Mouse (Mus musculus): ENCODE measurements around the gene Traf4. TPM values are rescaled to one million over a fixed set of nuclear protein-coding genes. Genes with fewer than 3 reads are reported as not detected.

The Traf4 gene
- polyA plus RNA-seq, 3 experiments from 2014 or later: 3.5 to 6.8 (median 3.6) TPM

DNA sequence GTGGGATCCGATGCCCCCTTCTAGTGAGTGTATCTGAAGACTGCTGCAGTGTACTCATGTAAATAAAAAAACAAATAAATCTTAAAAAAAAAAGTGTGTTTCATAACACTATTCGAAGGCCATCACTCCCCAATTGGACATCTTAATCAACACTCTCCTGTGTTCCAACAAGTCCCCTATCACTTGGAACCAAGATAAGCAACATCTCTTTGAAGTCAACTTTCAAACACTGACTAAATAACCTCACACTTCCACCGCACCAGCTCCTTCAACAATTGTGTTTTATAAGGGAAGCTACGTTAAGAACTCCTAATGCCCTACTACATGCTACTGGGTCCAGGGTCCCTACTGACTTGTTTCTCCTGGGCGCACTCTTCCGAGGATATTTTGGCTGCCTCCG lies 17.1 kb upstream of the Traf4 start:
- no peak for ATAC-seq

DNA sequence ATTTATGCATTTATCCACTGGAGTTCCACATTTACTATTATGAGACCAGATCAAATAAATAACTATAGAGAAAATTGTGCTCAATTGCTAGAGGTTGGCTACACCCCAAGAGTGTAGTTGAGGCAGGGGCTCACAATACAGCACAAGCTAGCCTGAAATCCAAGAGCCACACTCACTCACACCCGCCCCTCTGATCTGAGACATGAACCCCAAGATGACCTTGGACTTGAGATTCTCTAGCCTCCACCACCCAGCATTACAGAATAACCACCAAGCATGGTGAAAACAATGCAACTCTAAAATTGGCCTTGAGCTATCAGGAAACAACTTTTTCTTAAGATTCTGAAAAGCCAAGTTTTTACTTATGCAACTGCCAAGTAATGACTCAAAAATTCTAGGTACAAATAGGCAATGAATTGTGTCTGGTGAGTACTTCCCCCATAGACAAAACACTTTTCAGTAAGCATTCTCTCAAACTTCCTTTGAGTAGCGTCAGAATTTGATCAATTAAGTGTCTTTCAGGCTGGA lies 16.5 kb upstream of the Traf4 start:
- no peak for ATAC-seq

DNA sequence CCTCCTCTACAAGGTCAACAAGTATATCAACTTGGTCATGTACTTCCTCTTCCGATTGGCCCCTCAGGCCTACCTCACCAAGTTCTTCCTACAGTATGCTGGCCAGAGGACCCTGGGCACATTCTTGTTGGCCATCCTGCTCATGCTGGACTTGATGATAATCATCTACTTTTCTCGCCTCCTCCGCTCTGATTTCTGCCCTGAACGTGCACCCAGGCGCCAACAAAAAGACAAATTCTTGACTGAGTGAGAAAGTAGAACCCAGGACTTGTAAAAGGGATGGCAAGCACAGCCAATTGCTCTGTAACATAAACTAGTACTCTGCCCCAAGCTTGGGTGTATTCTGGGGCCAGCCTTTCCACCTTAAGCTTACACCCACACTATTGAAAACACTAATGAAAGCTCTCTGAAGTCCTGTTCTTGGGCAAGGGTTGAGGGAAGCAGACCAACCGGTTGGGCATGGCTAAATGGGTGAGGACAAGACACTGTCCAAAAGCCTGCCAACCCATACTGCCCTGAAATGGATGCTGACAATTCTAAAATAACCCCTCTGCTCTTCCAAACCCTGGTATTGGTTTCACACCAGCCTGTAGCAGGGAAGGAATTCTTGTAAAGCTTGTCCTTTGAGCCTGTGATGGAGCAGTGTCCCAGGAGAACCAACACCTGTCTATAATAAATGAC lies 14.8 kb upstream of the Traf4 start:
- no peak for ATAC-seq

DNA sequence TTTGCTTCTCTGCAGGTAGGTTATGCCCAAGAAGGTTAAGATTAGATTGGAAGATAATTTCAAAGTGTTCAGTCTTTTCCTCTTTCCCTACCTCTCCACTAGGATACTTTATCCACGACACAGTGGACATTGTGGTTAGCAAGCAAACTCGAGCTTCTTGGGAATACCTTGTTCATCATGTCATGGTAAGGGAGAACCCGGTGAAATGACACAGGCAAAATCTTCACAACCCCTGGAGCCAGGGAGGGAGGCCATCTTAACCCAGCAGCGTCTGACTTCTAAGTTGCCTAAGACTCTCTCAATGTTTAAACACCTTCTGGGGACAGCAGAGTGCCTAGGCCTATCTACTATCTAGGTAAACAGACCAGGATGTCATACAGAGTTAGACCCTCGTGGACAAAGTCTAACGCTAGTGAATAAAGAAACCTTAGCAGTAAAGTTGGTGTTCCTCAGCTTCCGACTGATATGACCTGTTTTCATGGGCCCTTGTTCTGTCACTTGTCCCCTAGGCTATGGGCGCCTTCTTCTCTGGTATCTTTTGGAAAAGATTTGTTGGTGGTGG lies 14.1 kb upstream of the Traf4 start:
- no peak for ATAC-seq

DNA sequence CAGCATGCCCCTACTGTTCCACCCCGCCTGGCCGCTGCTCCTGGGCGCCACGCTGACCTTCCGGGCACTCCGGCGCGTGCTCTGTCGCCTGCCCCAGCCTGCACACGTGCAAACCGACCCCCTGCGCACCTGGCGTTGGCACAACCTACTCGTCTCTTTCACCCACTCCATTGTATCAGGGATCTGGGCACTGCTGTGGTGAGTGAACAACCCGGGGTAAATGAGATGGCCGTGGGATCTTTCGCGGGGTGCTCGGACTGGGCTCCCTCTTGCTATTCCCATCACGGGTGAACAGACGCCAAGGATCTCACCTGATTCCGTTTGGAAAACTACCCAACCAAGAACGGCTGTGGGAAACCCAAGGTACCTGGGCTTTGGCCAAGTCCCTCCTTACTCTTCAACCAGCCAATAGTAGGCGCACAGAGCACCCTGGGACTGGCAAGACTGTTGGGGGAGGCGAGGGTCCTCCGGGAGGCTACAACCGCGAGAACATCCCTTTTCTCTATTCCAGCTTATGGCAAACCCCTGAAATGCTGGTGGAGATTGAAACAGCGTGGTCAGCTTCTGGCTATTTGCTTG lies 13.6 kb upstream of the Traf4 start:
- ATAC-seq: no peak

DNA sequence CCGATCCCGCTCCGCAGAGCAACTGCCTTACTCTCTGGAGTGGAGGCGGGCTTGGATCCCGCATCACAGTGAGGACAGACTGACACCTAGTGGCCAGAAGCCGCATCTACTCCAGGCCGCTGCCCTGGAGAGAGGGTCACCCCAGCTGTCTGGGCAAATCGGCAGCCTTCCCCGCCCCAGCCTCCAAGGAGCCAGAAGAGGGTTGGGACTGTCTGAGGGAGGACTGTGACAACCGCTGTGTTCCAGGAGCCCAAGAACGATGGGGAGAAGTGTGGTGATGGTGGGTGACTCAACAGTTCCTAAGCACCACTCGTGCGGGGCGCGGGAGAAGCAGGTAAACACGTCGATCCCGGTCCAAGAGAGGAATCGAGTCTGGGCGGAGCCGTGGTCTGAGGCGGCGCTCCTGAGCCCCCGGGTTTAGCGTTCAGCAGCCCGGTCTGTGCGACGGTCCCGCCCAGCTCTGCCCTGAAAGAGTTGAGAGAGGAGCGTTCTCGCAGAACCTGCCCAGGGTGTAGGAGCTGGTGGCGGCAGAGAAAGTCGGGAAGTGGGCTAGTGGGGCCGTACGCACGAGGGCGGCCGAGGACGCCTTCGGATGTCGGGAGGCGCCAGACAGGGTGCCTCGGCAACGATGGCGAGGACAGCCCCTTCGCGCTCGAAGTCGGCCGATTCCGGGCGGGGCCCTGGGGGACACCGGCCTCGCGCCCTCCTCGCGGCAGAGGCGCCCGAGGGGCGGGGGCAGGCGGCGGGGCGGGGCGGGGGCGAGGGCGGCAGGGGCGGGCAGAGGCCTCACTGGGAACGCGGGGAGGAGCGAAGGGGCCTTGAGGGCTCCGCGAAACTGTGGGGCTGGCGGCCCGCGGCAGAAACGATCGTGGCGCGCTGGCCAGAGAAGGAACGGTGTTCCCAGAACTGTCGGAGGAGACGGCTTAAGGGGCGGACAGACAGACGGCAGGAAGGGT lies 12.8 kb upstream of the Traf4 start:
- ATAC-seq: peak; percentile 59

DNA sequence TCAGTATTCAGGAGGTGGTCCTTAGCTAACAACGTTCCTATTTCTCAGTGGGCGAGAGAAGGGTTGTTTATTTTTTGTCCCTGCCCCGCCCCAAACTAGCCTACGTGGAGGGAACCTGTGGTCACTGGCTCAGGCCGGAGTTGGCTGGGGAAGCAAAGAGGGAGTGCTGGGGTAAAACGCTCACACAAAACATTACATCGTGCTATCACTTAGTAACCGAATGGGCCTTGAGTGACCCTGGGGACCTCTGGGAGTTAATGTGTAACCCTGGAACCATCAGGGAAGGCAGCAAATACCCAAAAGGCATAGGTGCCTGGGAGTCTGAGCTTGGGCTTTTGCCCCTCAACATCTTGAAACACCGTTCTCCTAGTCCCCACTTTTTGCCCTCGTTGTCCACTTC lies 12.0 kb upstream of the Traf4 start:
- no peak for ATAC-seq

DNA sequence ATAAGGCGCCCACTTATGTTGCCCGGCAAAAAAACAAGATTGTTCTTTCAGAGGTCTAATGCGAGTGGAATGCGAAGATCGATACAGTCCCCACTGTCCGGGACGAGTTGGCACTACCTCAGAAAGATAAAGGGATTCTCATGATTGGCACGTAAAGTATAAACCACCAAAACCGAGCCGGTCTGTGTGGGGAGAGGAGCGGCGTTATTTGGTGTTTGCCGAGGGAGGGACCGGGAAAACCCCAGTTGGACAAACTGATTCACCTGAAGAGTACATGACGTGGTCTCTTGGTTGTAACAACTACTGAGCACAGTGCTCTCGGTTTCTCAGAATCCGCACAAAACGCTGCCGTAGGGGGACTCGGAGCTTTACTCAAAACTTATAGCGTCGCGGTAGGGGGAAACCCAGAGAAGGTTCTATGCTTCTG lies 11.5 kb upstream of the Traf4 start:
- peak; percentile 22 for ATAC-seq

DNA sequence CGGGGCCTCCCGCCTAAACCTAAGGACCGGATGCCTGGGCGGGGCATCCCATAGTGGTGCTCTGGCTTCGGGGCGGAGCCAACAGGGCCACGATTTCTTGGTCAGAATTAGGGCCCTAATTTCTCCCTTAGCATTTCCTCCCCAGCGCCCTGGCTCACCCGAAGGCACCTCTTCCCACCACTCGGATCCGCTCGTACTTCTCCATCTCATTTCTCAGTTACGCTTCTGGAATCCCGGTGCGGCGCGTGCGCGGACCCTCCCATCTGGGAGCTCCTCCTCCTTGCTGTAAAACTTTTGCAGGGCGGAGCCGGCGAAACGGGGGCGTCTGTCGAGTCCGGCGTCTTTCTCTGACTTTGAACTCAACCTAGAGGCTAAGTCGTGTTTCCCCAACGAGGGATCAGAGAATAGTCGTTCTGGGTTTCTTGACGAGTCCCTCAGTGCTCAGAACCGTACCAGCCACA lies 11.0 kb upstream of the Traf4 start, which contains the start of the genes Nek8 and Tlcd1:
Gene Nek8, minus strand, starts transcription at position 274 of the 461 bp plus-strand sequence.
Gene Tlcd1, plus strand, starts transcription at position 310 of the 461 bp plus-strand sequence.
- ATAC-seq: peak; percentile 67

DNA sequence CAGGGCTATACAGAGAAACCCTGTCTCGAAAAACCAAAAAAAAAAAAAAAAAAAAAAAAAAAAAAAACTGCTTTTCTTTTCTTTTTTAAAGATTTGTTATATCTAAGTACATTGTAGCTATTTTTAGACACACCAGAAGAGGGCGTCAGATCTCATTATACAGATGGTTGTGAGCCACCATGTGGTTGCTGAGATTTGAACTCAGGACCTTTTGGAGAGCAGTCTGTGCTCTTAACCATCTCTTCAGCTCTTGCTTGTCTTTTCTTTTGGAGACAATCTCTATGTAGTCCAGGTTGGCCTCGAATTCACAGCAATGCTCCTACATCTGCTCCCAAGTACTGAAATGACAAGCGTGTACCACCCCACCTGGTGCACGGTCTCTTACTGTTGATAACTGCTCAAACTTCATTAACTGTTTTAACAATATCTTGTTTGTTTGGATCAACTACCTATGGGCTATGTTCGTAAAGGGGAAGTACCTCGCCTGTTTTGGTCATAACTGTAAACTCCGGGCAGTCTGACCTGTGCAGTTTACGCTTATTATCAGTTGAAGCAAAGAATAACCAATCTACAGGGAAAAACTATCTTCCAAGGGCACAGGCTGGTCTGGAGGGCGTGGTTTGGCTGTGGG lies 10.5 kb upstream of the Traf4 start:
- ATAC-seq: no peak

DNA sequence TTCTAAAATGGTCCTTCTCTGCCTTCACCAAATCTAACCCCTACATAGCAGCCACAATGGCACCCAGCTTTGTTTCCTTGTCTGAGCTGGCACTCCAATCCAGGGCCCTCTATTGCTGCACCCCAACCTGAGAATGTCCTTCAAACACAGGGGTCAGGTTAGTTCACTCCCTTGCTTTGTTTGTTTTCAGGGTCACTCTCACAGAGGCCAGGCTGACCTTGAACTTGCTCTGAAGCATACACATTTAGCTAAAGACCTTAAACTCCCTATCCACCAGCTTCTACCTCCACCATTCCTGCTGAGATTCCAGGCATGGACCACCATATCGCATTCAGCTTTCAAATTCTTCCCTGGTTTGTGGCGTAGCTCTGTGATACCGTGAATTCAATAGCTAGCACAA lies 9.1 kb upstream of the Traf4 start:
- no peak for ATAC-seq

DNA sequence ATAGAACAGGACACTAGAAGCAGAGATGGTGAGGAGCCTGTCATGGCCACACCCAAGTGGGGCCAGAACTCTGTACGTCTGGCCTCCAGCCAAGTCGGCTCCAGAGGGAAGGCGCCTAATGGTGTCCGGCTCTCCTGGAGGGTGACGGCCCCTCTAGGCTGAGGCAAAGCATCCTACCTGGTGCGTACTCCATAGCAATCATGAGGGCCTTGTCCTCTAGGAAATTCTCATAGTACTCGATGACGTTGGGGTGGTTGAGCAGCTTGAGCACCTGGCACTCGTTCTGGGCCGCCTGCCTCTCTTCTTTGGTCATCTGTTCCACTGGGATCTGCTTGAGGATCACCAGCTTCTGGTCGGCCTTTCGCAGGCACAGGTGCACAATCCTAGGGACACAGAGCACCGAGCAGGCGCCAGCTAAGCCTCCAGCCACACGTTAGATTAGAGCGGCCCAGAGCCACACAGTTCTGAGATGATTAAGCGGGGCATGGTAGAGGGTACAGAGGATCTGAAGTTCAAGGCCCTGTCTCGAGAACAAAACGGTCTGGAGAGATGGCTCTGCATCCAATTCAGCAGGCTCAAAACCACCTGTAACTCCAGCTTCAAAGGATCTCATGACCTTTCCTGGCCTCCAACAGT lies 7.5 kb upstream of the Traf4 start:
- ATAC-seq: no peak

DNA sequence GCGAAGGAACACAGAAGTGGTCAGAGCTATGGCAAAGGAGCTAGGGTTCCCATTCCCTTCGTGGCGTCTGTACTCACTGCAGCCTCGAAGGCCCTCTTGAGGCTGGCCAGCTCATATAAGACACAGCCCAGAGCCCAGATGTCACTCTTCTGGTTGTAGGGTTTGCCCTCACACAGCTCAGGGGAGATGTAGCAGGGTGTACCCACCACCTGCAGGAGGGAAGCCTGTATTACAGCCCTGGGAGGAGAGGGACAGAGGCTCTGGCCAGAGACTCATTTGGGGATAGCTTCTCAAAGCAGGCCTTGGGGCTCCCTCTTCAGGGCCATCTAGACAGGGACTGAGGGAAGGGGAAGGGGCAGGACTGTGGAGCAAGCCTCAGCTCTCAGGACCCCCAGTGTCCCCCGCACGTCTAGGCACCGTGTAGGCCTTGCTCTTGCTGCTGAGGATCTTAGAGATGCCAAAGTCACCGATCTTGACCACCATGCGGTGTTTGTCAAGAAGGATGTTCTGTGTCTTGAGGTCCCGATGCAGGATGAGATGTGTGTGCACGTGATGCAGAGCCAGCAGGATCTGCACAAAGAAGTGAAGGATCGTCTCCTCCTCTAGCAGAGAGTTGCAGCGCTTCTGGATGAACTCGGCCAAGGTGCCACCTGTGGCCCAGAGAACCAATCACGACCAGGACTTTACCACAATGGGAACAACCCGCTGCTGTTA lies 6.8 kb upstream of the Traf4 start:
- ATAC-seq: no peak

DNA sequence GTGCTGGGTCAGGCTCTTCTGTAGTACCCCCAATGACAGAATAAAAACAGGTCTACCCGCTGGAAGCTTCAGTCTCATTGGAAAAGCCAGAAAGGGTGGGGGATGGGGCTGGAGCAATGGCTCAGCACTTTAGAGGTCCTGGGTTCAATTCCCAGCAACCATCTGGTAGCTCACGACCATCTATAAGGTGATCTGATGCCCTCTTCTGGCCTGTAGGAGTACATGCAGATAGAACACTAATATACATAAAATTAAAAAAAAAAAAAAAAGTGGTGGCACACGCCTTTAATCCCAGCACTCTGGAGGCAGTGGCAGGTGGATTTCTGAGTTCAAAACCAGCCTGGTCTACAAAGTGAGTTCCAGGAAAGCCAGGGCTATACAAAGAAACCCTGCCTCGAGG lies 5.9 kb upstream of the Traf4 start:
- ATAC-seq: no peak

DNA sequence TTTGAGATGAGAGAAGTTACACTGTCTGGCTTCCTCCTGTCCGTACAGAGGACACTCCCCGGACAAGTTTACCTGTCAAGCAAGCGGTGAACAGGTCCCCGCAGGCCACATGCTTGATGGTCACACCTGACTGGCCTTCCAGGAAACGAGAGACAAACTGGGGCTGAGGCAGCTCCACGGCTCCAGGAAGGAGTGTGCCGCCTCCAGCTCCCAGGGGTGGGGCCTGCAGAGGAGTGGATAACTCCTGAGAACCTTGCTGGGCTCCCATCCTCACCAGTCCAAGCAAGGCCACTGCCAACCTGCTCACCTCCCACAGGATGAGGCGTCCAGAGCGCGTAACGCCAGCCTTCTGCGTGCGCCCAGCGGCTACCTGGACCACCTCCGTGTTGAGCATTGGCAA lies 4.9 kb upstream of the Traf4 start:
- ATAC-seq: no peak

DNA sequence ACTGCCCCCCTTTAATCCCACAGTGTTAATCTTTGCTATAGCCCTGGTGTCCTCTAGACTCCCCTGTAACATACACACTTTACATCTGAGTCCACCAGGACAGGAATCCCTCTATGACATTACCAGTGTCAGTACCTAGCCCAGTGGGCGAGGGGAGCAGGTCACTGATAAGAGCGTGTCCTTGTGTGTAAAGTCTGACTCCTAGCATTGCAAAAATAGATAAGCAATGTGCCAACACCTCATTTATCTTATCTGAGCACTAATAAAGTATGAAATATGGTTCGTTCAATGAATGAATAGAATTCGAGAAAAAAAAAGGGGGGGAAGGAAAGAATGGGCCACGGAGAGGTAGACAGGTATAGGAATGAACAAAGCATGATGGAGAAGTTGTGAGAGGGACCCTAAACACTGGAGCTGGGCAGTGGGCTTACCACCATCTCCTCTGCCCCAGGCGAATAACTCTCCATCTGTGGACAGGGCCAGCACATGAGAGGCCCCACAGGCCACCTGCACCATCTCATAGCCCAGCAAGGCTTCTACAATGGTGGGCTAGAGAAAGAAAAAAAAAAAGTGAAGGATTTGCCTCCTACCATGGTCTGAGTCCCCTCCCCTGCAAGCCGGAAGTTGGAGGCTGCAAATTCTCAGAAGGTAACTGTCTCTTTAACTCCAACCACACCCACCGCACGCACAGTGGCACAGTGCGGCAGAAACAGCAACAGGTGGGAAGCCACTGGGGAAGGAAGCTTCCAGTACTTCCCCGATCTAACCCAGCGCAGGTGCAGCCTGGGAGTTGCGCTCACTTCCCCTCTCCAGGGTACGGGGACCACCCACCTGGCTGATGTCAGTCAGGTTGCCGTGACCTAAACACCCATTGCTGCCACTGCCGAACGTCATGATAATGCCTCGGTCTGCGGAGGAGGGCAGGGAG lies 3.4 kb upstream of the Traf4 start:
- ATAC-seq: peak; percentile 68

DNA sequence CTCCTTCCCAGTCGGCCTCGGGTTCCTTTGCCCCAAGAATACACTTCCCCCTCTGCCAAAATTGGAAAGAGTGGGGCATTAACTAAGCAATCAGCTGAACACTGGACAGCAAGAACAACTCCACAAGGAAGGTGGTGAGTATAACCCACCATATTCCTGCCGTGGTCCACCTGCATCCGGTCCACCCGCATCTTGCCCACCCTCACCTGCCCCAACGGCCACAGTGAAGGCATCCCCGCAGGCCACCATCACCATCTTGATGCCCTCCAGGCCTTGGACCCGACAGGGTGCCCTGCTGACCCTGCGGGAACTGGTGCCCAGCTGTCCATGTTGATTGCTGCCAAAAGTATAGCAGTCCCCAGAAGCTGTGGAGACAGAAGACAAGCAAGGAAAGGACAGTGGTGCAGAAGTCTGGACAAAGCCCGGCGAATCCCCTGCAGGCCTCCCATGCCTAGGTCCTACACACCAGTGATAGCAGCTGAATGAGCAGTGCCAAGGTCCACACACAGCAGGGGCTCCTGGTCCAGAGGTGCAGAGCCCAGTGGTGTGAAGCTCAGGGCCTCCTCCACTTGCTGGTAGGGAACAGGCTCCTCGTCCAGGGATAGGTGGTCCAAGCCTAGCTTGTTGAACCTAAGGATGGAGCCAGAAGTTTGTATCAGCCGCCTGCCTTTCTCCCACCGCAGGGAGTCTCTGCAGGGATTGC lies 2.0 kb upstream of the Traf4 start:
- no peak for ATAC-seq

DNA sequence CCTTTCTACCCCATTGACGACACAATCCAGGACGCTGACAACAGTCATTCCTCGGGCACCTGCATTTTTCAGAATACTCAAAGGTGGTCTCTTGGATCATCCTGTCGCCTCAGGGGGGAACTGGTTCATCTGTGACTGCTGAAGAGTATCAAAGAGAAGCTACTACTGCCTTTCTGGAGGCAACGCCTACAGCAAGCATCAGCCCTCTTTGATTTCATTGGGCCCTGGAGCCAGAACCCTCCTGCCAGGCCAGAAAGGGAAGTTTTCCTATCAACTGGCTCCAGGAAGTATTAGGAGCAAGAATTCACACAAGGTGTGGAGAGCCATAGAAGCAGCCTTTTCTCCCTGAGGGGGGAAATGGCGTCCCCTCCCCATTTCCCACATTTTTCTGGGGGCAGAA lies 1.3 kb upstream of the Traf4 start:
- ATAC-seq: no peak

DNA sequence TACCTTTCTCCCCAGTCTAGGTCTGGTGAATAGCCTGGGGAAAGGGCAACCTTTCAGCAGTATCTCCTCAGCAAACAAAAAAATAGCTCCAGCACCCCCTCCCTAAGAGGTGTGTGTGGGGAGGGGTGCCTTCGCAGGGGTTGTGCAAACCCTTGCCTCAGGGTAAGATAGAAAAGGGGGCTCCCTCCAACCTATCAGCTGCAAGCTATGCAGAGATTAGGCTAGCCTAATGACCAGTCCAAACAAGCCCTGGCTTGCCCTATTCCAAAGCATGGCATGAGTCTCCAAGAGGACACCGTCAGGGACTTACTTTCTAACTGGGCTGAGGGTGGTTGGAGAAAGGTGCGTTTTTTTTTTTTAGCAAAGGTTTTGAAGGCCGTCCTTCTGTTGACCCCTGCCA lies 772 bp upstream of the Traf4 start:
- no peak for ATAC-seq
